Mouse (Mus musculus) left cerebral cortex, postnatal 14 days (tissue): ENCODE results near the gene Tacc2. TPM values are rescaled to one million over a fixed set of nuclear protein-coding genes. Genes with fewer than 3 reads are reported as not detected.

ENCODE experiments used
- DNase-seq, 2 experiments: peaks; one replicate each; pipeline ENCODE4 v3.0.0; 2021 to 2022; ENCODE audit warnings: low spot score in 2 of 2, mixed read lengths in 1 of 2
- intact Hi-C: fragments of 180-260 bp; cut with DNase I; formaldehyde crosslinking; loops from one replicate; pipeline ENCODE4 v1.15.1; 2025
- total RNA-seq, 2 experiments: library from RNA; stranded (reverse); gene quantifications; 2 replicates each; pipeline ENCODE4 v1.2.3; 2021

Tacc2 gene
- total RNA-seq, 2 experiments from 2014 or later, result 68.9 to 70.3 TPM

- intact Hi-C loops, result no loop called here
- no peak for DNase-seq
Measured at GRCm38 (mm10) chr7:130698480-130698879, 121.2 kb downstream of the Tacc2 start.

DNA sequence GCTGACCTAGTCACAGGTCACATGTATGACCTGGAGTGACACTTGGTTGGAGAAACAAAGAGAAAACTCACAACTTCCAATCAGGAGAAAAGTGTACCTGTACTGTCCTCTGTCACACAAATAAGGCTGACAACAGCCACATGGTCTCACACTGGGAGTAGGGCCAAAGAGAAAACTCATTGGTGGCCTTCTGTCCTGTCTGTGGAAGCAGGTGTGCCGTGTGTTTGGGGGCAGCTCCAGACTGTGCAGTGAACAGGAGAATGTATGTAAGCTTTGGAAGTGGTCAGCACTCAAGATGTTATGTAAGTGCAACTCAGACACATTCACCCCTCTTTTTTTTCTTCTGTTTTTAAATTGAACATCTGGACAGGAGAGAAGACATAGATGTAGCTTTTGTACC lies 124.1 kb downstream of the Tacc2 start:
- intact Hi-C loops, result no loop called here
- DNase-seq, result no peak

- no peak for DNase-seq
- intact Hi-C loops, result no loop called here
Measured at GRCm38 (mm10) chr7:130705230-130705629, 128.0 kb downstream of the Tacc2 start.

DNA sequence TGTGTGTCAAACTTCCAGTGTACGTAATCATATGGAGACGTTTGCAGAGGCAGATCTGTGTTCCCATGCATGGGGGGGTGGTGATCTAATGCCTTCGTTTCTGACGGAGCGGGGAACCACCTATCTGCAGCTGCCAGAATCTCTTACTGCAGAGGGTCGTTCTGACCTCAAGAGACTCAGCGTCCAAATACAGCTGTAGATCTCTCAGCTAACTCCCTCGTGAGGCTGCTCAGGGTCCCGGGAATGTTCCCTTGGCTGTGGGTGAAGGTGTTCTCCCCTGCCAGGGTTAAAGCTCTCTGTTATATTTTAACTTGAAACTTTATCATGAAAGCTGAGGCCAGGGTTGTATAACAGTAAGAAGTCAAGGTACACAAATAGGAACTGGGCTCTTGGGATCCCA lies 131.7 kb downstream of the Tacc2 start:
- intact Hi-C loops, result no loop called here
- no peak for DNase-seq

DNA sequence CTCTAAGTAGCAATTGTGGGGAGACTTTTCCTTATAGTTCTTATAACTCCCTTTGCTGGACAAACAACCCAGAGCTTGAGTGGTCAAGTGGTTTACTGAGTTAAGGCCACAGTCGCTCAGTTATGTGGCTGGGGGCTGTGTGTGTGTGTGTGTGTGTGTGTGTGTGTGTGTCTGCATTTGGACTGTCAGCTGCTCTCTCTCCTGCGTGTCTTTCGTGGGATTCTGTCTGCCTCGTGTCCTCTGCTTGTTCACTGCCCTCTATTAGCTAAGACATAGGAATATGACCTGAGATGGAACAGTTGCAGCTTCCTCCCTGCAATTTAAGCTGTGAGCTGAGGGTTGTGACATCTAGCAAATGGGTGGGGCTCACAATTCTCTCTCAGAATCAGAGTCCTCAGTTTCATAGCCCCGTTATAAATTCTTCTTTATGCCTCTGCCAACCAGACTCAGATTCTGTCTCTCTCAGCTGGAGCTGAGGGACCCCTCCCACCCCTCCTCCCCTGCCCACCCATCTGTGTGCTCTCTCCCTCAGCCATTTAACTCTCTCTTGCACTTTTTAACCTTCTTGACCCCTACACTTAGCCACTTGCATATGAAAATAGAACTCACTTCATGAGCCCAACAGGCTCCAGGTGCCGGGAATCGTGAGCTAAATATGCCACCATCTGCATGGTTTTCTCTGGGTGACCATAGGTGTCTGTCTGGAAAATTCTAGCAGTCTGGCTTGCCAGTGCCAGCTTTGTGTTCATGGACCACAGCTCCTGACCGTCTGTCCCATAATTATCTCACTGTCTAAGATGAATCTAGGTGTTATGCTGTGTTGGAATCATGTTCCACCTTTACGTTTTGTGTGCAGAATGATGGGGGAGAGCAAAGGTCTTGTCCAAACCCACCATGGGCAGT lies 132.4 kb downstream of the Tacc2 start:
- no peak for DNase-seq
- intact Hi-C loops, result no loop called here

DNA sequence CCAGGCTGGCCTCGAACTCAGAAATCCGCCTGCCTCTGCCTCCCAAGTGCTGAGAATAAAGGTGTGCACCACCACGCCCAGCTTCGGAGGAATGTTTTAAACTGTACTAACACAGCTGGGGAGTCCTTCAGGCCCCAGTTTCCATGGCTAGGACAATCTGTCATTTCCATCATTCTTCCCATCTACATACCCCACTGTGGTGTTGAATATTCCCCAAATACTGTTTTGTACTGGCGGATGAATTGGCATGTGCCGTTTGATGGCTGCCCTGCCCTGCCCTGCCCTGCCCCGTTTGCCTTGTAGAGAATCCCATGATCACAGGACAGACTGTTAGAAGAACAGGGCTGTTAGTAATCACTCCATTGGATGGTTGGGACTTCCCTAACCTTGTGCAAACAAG lies 134.6 kb downstream of the Tacc2 start:
- intact Hi-C loops, result no loop called here
- no peak for DNase-seq

- intact Hi-C loops, result no loop called here
- DNase-seq, result peak in 1 of 2 experiments; percentile 18
Measured at GRCm38 (mm10) chr7:130713319-130713718, 136.1 kb downstream of the Tacc2 start.

DNA sequence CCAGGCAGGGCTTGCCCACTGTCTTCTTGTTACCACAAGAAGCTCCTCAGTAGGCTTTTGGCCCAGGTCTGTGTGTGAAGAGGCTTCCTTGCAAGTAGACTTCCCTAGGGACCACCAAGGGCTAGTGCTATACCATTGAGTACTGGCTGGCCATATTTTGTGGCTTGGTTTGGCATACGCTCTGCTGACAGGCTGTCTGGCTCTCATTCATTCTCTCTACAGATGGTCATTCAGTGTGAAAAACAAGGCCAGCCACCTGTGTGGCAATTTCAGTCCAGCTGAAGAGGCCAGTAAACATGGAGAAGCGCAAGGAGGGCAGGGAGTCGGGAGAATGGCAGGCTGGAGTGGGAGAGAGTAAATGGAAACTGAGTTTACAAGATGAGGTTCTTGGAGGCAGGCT lies 138.2 kb downstream of the Tacc2 start:
- DNase-seq, result no peak
- intact Hi-C loops, result no loop called here

DNA sequence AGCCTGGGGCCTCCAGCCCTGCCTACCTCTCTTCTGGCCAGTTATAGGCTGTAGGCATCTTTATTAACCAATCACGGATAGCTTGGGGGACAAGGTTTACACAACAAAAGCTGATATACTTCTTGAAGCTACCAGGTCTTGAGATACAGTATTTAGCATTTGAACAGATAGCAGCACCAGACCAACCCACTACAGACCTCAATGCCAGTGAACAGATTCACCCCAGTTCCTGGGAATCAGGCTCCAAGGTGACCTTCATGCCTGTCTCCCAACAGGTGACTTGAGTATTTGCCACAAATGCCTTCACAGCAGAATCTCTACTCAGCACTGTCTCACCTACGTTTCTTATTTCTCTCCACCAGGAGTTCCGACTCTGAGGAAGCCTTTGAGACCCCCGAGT lies 139.1 kb downstream of the Tacc2 start:
- intact Hi-C loops, result no loop called here
- DNase-seq, result no peak

- no peak for DNase-seq
- intact Hi-C loops, result no loop called here
Measured at GRCm38 (mm10) chr7:130716989-130717388, 139.8 kb downstream of the Tacc2 start.

DNA sequence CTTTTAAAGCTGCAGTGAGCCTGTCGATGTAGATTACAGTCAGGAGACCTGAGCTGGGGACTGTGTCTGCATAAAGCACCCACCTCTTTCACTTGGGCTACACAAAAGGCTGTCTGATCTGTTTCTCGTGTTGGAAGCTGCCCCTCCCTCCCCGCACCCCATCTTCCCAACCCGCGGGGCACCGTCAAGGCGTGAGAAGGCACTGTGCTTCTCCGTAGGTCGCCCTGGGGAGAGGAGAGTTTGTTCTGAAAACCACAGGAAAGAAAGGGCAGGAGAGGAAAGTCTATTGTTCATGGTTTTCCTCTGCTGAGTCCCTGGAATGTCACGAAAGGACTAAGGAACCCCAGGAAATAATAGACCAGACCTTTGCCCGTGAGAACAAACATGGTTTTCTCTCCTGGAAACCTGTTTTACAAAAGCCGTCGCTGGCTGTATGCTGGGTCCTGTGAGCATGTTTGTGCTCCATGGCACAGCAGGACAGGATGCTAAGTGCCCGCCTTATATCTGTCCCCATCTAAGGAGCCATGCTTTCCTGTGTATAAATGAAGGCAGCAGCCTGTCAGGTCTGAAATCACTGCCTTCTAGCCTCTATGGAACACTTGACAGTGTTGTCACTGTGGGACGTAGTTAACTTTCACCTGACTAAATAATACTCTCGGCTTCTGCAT lies 142.8 kb downstream of the Tacc2 start:
- intact Hi-C loops, result no loop called here
- no peak for DNase-seq

DNA sequence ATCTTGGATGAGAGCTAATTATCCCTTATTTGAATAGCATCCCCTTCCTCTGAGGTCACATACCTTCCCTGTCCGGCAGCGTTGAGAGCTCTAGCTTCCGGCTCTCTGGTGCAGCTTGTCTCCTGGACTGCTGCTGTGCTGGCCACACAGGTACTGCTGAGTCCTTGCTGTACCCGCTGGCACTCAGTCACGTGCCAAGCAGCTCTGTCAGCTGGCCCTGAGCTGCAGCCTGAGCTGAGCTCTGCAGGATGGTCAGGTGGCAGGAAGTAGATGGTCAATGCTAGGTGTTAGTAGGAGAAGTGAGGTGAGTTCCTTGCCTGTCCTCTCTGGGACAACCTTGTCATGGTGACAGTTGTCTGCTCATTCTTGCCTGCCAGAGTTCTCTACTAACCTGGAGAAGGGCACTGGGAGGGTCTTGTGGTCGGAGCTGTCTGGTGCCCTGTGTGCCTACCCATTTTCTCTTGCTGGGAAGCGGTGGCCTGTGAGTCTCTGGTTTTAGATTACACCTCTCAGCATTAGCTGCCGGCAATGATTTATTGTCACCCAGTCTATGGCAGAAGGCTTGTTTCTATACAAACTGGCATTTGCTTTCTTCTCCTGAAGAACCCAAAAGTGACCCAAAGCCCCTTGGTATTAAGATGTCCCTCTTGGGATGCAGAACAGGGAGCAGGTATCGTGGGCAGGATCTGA lies 143.6 kb downstream of the Tacc2 start:
- intact Hi-C loops, result no loop called here
- DNase-seq, result no peak

- peak; percentile 25 to 57 for DNase-seq
- intact Hi-C loops, result no loop called here
Measured at GRCm38 (mm10) chr7:130726185-130726584, 148.9 kb downstream of the Tacc2 start.

DNA sequence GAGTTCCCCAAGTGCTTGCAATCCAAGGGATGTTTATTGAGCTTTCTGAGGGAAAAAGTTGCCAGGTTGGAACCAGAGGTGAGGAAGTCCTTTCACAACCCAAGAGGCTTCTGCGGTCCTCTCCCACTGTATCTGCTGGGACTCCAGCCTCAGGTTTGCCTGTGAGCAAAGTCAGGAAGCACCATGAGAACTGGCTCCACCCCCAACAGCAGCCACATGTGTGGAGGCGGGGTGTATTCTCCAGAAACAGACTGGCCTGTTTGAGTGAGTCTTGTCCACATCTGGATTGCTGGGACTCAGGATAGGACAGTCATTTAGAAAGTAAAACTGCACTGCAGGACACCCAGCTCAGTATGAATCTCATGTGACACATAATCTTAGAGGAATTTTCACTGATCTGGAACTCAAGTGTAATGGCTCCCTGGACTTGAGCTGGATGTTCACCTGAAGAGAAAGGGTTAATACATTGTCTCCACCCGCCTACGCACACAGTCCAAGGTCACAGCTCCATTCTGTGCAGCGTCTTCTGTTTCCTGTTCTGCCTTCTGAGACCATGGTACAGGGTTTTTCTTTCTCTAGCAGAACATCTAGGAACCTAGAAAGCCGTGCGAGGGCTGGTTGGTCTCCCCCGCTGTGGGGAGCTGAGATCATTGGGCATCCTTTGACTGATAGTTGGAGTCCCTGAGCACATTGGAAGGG lies 149.6 kb downstream of the Tacc2 start:
- no peak for DNase-seq
- intact Hi-C loops, result no loop called here

- DNase-seq, result no peak
- intact Hi-C loops, result no loop called here
Measured at GRCm38 (mm10) chr7:130727560-130727959, 150.3 kb downstream of the Tacc2 start.

GRCm38 (mm10) chr7:130731792-130732191 lies 154.6 kb downstream of the Tacc2 start:
- intact Hi-C loops, result loop anchor here (5.0 kb wide), 1 partner anchor 39 kb away; no protein-coding TSS in a partner anchor
- DNase-seq, result no peak

- intact Hi-C loops, result loop anchor here (5.0 kb wide), 1 partner anchor 41 kb away; no protein-coding TSS in a partner anchor
- no peak for DNase-seq
Measured at GRCm38 (mm10) chr7:130732908-130733307, 155.7 kb downstream of the Tacc2 start.

DNA sequence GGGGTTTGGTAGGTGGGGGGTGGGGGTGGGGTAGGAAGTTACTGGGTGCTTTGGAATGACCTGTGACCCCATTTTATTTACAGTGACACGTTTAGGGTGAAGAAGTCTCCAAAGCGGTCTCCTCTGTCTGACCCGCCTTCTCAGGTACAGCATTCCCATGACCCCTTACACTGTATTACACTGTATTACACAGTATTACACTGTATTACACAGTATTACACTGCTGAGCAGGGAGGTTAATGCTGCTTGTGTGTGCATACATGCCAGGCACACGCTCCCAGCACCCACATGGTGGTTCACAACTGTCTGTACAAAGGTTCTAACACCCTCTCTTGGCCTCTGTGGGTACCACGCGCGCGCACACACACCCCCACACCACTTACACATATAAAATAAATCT lies 156.2 kb downstream of the Tacc2 start:
- intact Hi-C loops, result loop anchor here (5.0 kb wide), 1 partner anchor 41 kb away; no protein-coding TSS in a partner anchor
- no peak for DNase-seq

GRCm38 (mm10) chr7:130734195-130734787 lies 157.1 kb downstream of the Tacc2 start:
- intact Hi-C loops, result loop anchor here (5.0 kb wide), 1 partner anchor 42 kb away; no protein-coding TSS in a partner anchor
- no peak for DNase-seq
